Comparison of ENCODE assay signal across 9 mouse cellular contexts in genomic region chr8:108822841-108823266, GRCm38 (mm10).
DNase-seq lines count a peak whose midpoint lies in the region; ATAC-seq and TF ChIP-seq lines count a peak whose summit lies in the region.
"Had no signal": no experiment of that assay in that cellular context is flagged by ENCODE, and none has a peak within 500 bp of the region (broad histone marks: within the 10 kb centered on the region; RNA-seq: fewer than 3 reads in every experiment).

No protein-coding gene starts in this region.

- H3K27ac ChIP-seq in forebrain, embryonic 12.5 days = no peak overlapping the region
- no peak overlapping the region for H3K27ac ChIP-seq in forebrain, postnatal 0 days (ENCODE audit: low read depth, low read length)
- H3K27ac ChIP-seq: liver, embryonic 13.5 days had no signal

- DNase-seq in forebrain, postnatal 0 days = no peak
- peak; percentile 11 for DNase-seq in thymus, postnatal 25 days
- DNase-seq in thymus, postnatal 10 days (ENCODE audit: low spot score in 2 of 2) = no peak
- peak; percentile 45 for DNase-seq in lung, postnatal 10 days
- DNase-seq in urinary bladder, postnatal 36 days (ENCODE audit: low spot score in 2 of 2) = peak; percentile 31 to 39
- no peak for DNase-seq in right cerebral cortex, postnatal 10 days (ENCODE audit: low spot score in 2 of 2)
- DNase-seq in embryo, embryonic 9.5 days (ENCODE audit: extremely low spot score) = no peak
- DNase-seq: liver, embryonic 13.5 days had no signal

- 0 out of 2 replicates have a peak, but pooled peaks cover 4% of the 10 kb centered on the region for H3K27me3 ChIP-seq in forebrain, embryonic 12.5 days
- H3K27me3 ChIP-seq in forebrain, postnatal 0 days (ENCODE audit: insufficient read depth, low read length) = no peaks in the 10 kb centered on the region
- H3K27me3 ChIP-seq: liver, embryonic 13.5 days had no signal

- 56% methylated on average over 15 of the region's 15 CpGs for WGBS in forebrain, embryonic 12.5 days
- WGBS in forebrain, postnatal 0 days = 21% methylated on average over 15 of the region's 15 CpGs

- H3K4me3 ChIP-seq in forebrain, embryonic 12.5 days (replicated peaks) = no peak overlapping the region
- no peak overlapping the region for H3K4me3 ChIP-seq in forebrain, postnatal 0 days (ENCODE audit: low read depth, low read length)
- H3K4me3 ChIP-seq: liver, embryonic 13.5 days had no signal

- ATAC-seq in forebrain, embryonic 12.5 days (ENCODE audit: low FRiP score) = 0 out of 2 replicates have a peak, but pooled peaks have one; percentile 12
- ATAC-seq in forebrain, postnatal 0 days = no peak

- H3K4me1 ChIP-seq in forebrain, embryonic 12.5 days = peaks cover 70% of the 10 kb centered on the region
- H3K4me1 ChIP-seq in forebrain, postnatal 0 days (ENCODE audit: insufficient read depth) = no peaks in the 10 kb centered on the region

- no peaks in the 10 kb centered on the region for H3K9me3 ChIP-seq in forebrain, embryonic 12.5 days
- no peaks in the 10 kb centered on the region for H3K9me3 ChIP-seq in forebrain, postnatal 0 days (ENCODE audit: low read length)
- H3K9me3 ChIP-seq: liver, embryonic 13.5 days had no signal

- H3K36me3 ChIP-seq in forebrain, embryonic 12.5 days (replicated peaks) = no peaks in the 10 kb centered on the region
- H3K36me3 ChIP-seq in forebrain, postnatal 0 days (ENCODE audit: insufficient read depth) = no peaks in the 10 kb centered on the region
- H3K36me3 ChIP-seq: liver, embryonic 13.5 days had no signal

- H3K4me2 ChIP-seq in forebrain, embryonic 12.5 days = no peak overlapping the region
- H3K4me2 ChIP-seq in forebrain, postnatal 0 days (ENCODE audit: low read depth) = no peak overlapping the region
- H3K4me2 ChIP-seq: liver, embryonic 13.5 days had no signal

- H3K9ac ChIP-seq in forebrain, embryonic 12.5 days = no peak overlapping the region
- H3K9ac ChIP-seq in forebrain, postnatal 0 days = no peak overlapping the region
- H3K9ac ChIP-seq: liver, embryonic 13.5 days had no signal

- TF ChIP-seq CTCF in forebrain, postnatal 0 days (IDR thresholded peaks at IDR 0.05; ENCODE audit: low read depth) = no peak

Comparison
In these comparisons a context has a peak if more than half of its experiments do, and no peak if none do; other contexts are left out.
1. DNase-seq: peak in thymus, postnatal 25 days (single experiment), lung, postnatal 10 days (single experiment) and urinary bladder, postnatal 36 days (2 of 2); none in forebrain, postnatal 0 days (single experiment), thymus, postnatal 10 days (0 of 2), right cerebral cortex, postnatal 10 days (0 of 2) and embryo, embryonic 9.5 days (single experiment).